Mouse (Mus musculus): Measurements from ENCODE around the gene Sbf2. TPM values are rescaled to one million over a fixed set of nuclear protein-coding genes. Genes with fewer than 3 reads are reported as not detected.

Gene Sbf2
- polyA plus RNA-seq, 1 experiment from 2014 or later, result 66.7 TPM

GRCm38 (mm10) chr7:110269777-110270176 is 344.9 kb downstream of the Sbf2 start:
- H3K9me3 ChIP-seq (ENCODE audit: control insufficient read depth, low read length), result no peaks in the 10 kb centered on the region
- no peaks in the 10 kb centered on the region for H3K27me3 ChIP-seq (ENCODE audit: control insufficient read depth, insufficient read depth, low read length)
- no peak overlapping the region for H3K4me2 ChIP-seq (replicated peaks)
- no peak overlapping the region for H3K4me3 ChIP-seq (replicated peaks; ENCODE audit: low read length)
- 85% methylated on average over 14 of the region's 14 CpGs for WGBS
- no peak overlapping the region for H3K9ac ChIP-seq
- no peaks in the 10 kb centered on the region for H3K36me3 ChIP-seq (replicated peaks; ENCODE audit: control insufficient read depth, insufficient read depth)
- DNase-seq (ENCODE audit: low spot score) (no peak), ATAC-seq (ENCODE audit: low FRiP score) (no peak)
- H3K27ac ChIP-seq, result no peak overlapping the region
- H3K4me1 ChIP-seq (replicated peaks; ENCODE audit: control insufficient read depth, insufficient read depth, low read length), result no peaks in the 10 kb centered on the region

GRCm38 (mm10) chr7:110268511-110268910 is 346.2 kb downstream of the Sbf2 start:
- 80% methylated on average over 4 of the region's 4 CpGs for whole genome bisulfite sequencing
- Histone ChIP-seq H3K4me3 (replicated peaks; ENCODE audit: low read length) (no peak overlapping the region), H3K9ac (no peak overlapping the region), H3K27me3 (ENCODE audit: control insufficient read depth, insufficient read depth, low read length) (no peaks in the 10 kb centered on the region), H3K4me2 (replicated peaks) (no peak overlapping the region), H3K4me1 (replicated peaks; ENCODE audit: control insufficient read depth, insufficient read depth, low read length) (no peaks in the 10 kb centered on the region), H3K27ac (no peak overlapping the region), H3K36me3 (replicated peaks; ENCODE audit: control insufficient read depth, insufficient read depth) (no peaks in the 10 kb centered on the region), H3K9me3 (ENCODE audit: control insufficient read depth, low read length) (no peaks in the 10 kb centered on the region)
- DNase-seq (ENCODE audit: low spot score) (no peak), ATAC-seq (ENCODE audit: low FRiP score) (no peak)

GRCm38 (mm10) chr7:110267994-110268393 is 346.7 kb downstream of the Sbf2 start:
- whole genome bisulfite sequencing, result 91% methylated on average over 9 of the region's 9 CpGs
- no peaks in the 10 kb centered on the region for H3K27me3 ChIP-seq (ENCODE audit: control insufficient read depth, insufficient read depth, low read length)
- H3K4me1 ChIP-seq (replicated peaks; ENCODE audit: control insufficient read depth, insufficient read depth, low read length), result no peaks in the 10 kb centered on the region
- no peak overlapping the region for H3K4me2 ChIP-seq (replicated peaks)
- no peak for DNase-seq (ENCODE audit: low spot score)
- ATAC-seq (ENCODE audit: low FRiP score), result no peak
- H3K9ac ChIP-seq, result no peak overlapping the region
- no peaks in the 10 kb centered on the region for H3K36me3 ChIP-seq (replicated peaks; ENCODE audit: control insufficient read depth, insufficient read depth)
- no peaks in the 10 kb centered on the region for H3K9me3 ChIP-seq (ENCODE audit: control insufficient read depth, low read length)
- no peak overlapping the region for H3K4me3 ChIP-seq (replicated peaks; ENCODE audit: low read length)
- no peak overlapping the region for H3K27ac ChIP-seq

- H3K4me2 ChIP-seq (replicated peaks), result no peak overlapping the region
- H3K36me3 ChIP-seq (replicated peaks; ENCODE audit: control insufficient read depth, insufficient read depth), result no peaks in the 10 kb centered on the region
- H3K4me3 ChIP-seq (replicated peaks; ENCODE audit: low read length), result no peak overlapping the region
- H3K9ac ChIP-seq, result no peak overlapping the region
- no peaks in the 10 kb centered on the region for H3K4me1 ChIP-seq (replicated peaks; ENCODE audit: control insufficient read depth, insufficient read depth, low read length)
- no peaks in the 10 kb centered on the region for H3K27me3 ChIP-seq (ENCODE audit: control insufficient read depth, insufficient read depth, low read length)
- H3K9me3 ChIP-seq (ENCODE audit: control insufficient read depth, low read length), result no peaks in the 10 kb centered on the region
- no peak for ATAC-seq (ENCODE audit: low FRiP score)
- DNase-seq (ENCODE audit: low spot score), result no peak
- no peak overlapping the region for H3K27ac ChIP-seq
These were observed 347.7 kb downstream of the Sbf2 start for GRCm38 (mm10) chr7:110267014-110267413.

GRCm38 (mm10) chr7:110265796-110266195 is 348.9 kb downstream of the Sbf2 start:
- WGBS, result 39% methylated on average over 7 of the region's 7 CpGs
- no peak for ATAC-seq (ENCODE audit: low FRiP score)
- Histone ChIP-seq H3K4me1 (replicated peaks; ENCODE audit: control insufficient read depth, insufficient read depth, low read length) (no peaks in the 10 kb centered on the region), H3K4me2 (replicated peaks) (no peak overlapping the region), H3K4me3 (replicated peaks; ENCODE audit: low read length) (no peak overlapping the region), H3K9ac (no peak overlapping the region), H3K27me3 (ENCODE audit: control insufficient read depth, insufficient read depth, low read length) (no peaks in the 10 kb centered on the region), H3K9me3 (ENCODE audit: control insufficient read depth, low read length) (no peaks in the 10 kb centered on the region), H3K36me3 (replicated peaks; ENCODE audit: control insufficient read depth, insufficient read depth) (no peaks in the 10 kb centered on the region), H3K27ac (no peak overlapping the region)
- peak; percentile 68 for DNase-seq (ENCODE audit: low spot score)

GRCm38 (mm10) chr7:110263474-110263873 is 351.2 kb downstream of the Sbf2 start:
- 89% methylated on average over 1 of the region's 1 CpGs for WGBS
- no peaks in the 10 kb centered on the region for H3K27me3 ChIP-seq (ENCODE audit: control insufficient read depth, insufficient read depth, low read length)
- no peak overlapping the region for H3K9ac ChIP-seq
- no peaks in the 10 kb centered on the region for H3K9me3 ChIP-seq (ENCODE audit: control insufficient read depth, low read length)
- no peak overlapping the region for H3K4me3 ChIP-seq (replicated peaks; ENCODE audit: low read length)
- H3K4me2 ChIP-seq (replicated peaks), result no peak overlapping the region
- DNase-seq (ENCODE audit: low spot score), result no peak
- no peak for ATAC-seq (ENCODE audit: low FRiP score)
- no peaks in the 10 kb centered on the region for H3K36me3 ChIP-seq (replicated peaks; ENCODE audit: control insufficient read depth, insufficient read depth)
- no peaks in the 10 kb centered on the region for H3K4me1 ChIP-seq (replicated peaks; ENCODE audit: control insufficient read depth, insufficient read depth, low read length)
- H3K27ac ChIP-seq, result no peak overlapping the region

GRCm38 (mm10) chr7:110262661-110263060 is 352.1 kb downstream of the Sbf2 start:
- no peak overlapping the region for H3K9ac ChIP-seq
- H3K27ac ChIP-seq, result no peak overlapping the region
- H3K27me3 ChIP-seq (ENCODE audit: control insufficient read depth, insufficient read depth, low read length), result no peaks in the 10 kb centered on the region
- no peak overlapping the region for H3K4me2 ChIP-seq (replicated peaks)
- WGBS, result 79% methylated on average over 1 of the region's 1 CpGs
- ATAC-seq (ENCODE audit: low FRiP score), result no peak
- H3K9me3 ChIP-seq (ENCODE audit: control insufficient read depth, low read length), result no peaks in the 10 kb centered on the region
- no peak overlapping the region for H3K4me3 ChIP-seq (replicated peaks; ENCODE audit: low read length)
- no peak for DNase-seq (ENCODE audit: low spot score)
- H3K36me3 ChIP-seq (replicated peaks; ENCODE audit: control insufficient read depth, insufficient read depth), result no peaks in the 10 kb centered on the region
- H3K4me1 ChIP-seq (replicated peaks; ENCODE audit: control insufficient read depth, insufficient read depth, low read length), result no peaks in the 10 kb centered on the region

- DNase-seq (ENCODE audit: low spot score) (no peak), ATAC-seq (ENCODE audit: low FRiP score) (no peak)
- no peak overlapping the region for H3K4me3 ChIP-seq (replicated peaks; ENCODE audit: low read length)
- no peak overlapping the region for H3K9ac ChIP-seq
- H3K36me3 ChIP-seq (replicated peaks; ENCODE audit: control insufficient read depth, insufficient read depth), result no peaks in the 10 kb centered on the region
- 86% methylated on average over 4 of the region's 4 CpGs for WGBS
- no peaks in the 10 kb centered on the region for H3K9me3 ChIP-seq (ENCODE audit: control insufficient read depth, low read length)
- H3K4me1 ChIP-seq (replicated peaks; ENCODE audit: control insufficient read depth, insufficient read depth, low read length), result no peaks in the 10 kb centered on the region
- no peak overlapping the region for H3K4me2 ChIP-seq (replicated peaks)
- no peaks in the 10 kb centered on the region for H3K27me3 ChIP-seq (ENCODE audit: control insufficient read depth, insufficient read depth, low read length)
- no peak overlapping the region for H3K27ac ChIP-seq
These were observed 352.9 kb downstream of the Sbf2 start for GRCm38 (mm10) chr7:110261807-110262206.

GRCm38 (mm10) chr7:110259966-110260711 is 354.6 kb downstream of the Sbf2 start:
- Histone ChIP-seq H3K27ac (no peak overlapping the region), H3K9me3 (ENCODE audit: control insufficient read depth, low read length) (no peaks in the 10 kb centered on the region), H3K4me1 (replicated peaks; ENCODE audit: control insufficient read depth, insufficient read depth, low read length) (no peaks in the 10 kb centered on the region), H3K9ac (no peak overlapping the region), H3K4me3 (replicated peaks; ENCODE audit: low read length) (no peak overlapping the region), H3K4me2 (replicated peaks) (no peak overlapping the region), H3K36me3 (replicated peaks; ENCODE audit: control insufficient read depth, insufficient read depth) (no peaks in the 10 kb centered on the region), H3K27me3 (ENCODE audit: control insufficient read depth, insufficient read depth, low read length) (no peaks in the 10 kb centered on the region)
- WGBS, result 82% methylated on average over 4 of the region's 4 CpGs
- DNase-seq (ENCODE audit: low spot score) (no peak), ATAC-seq (ENCODE audit: low FRiP score) (no peak)
